Comparison of ENCODE assay signal across 24 mouse cellular contexts in the genomic region with DNA sequence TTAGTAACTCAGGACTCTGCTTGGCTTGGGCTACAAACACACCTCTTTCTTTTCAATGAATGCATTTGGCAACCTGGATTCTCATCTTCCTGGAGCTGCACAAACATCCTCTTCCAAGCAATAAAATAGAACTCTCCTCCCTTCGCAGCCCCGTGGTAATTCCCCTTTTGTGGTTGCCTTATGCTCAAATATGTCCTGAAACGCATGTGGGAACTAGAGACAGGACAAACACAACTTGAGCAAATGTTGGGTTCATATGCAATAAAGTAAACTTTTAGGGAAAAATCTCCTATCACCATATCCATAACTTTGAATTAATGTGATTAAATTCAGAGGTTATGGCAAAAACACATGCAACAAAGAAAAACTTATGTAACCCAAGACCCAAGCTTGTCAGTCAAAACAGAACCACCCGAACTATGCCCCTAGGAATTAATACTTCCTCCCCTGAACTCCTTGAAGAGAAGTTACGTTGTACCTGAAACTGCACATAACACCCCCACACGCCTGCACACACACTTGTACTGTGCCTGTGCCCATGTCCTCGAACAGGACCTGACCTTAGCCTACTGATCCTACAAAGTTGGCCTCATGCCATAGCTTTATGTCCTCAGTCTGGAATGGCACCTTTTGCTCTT.
"Had no signal": no experiment of that assay in that cellular context is flagged by ENCODE, and none has a peak within 500 bp of the region (broad histone marks: within the 10 kb centered on the region; RNA-seq: fewer than 3 reads in every experiment).

No protein-coding gene starts in this region.

- H3K27ac ChIP-seq: heart, embryonic 10.5 days; hindbrain, embryonic 13.5 days; hindbrain, embryonic 15.5 days; hindbrain, postnatal 0 days; kidney, embryonic 15.5 days; kidney, postnatal 0 days; limb, embryonic 10.5 days; limb, embryonic 12.5 days; liver, embryonic 13.5 days had no signal

- H3K9ac ChIP-seq: heart, embryonic 12.5 days; hindbrain, embryonic 13.5 days; hindbrain, embryonic 15.5 days; kidney, embryonic 15.5 days; limb, embryonic 12.5 days; liver, embryonic 13.5 days had no signal

- H3K4me3 ChIP-seq: heart, embryonic 10.5 days; heart, embryonic 12.5 days; hindbrain, embryonic 13.5 days; hindbrain, embryonic 15.5 days; kidney, embryonic 15.5 days; limb, embryonic 10.5 days; limb, embryonic 12.5 days; liver, embryonic 13.5 days had no signal

- H3K9me3 ChIP-seq: heart, embryonic 10.5 days; heart, embryonic 12.5 days; hindbrain, embryonic 13.5 days; hindbrain, embryonic 15.5 days; kidney, embryonic 15.5 days; limb, embryonic 10.5 days; limb, embryonic 12.5 days; liver, embryonic 13.5 days had no signal

- H3K4me2 ChIP-seq: heart, embryonic 12.5 days; hindbrain, embryonic 13.5 days; hindbrain, embryonic 15.5 days; kidney, embryonic 15.5 days; limb, embryonic 12.5 days; liver, embryonic 11.5 days; liver, embryonic 13.5 days had no signal

- DNase-seq: gastrocnemius, postnatal 14 days; gastrocnemius, postnatal 36 days; heart, postnatal 10 days; heart, postnatal 4 days; kidney, adult 11 months; kidney, adult 2 months; kidney, adult 9 months; kidney, postnatal 14 days; kidney, postnatal 36 days; layer of hippocampus, adult 9-11 months; layer of hippocampus, postnatal 36 days; liver; liver, embryonic 13.5 days had no signal

- H3K4me1 ChIP-seq: heart, embryonic 10.5 days; heart, embryonic 12.5 days; hindbrain, embryonic 13.5 days; hindbrain, embryonic 15.5 days; kidney, embryonic 15.5 days; limb, embryonic 10.5 days; limb, embryonic 12.5 days had no signal

- H3K36me3 ChIP-seq: heart, embryonic 10.5 days; heart, embryonic 12.5 days; kidney, embryonic 15.5 days; limb, embryonic 10.5 days; limb, embryonic 12.5 days; liver, embryonic 13.5 days had no signal

- ATAC-seq: hindbrain, postnatal 0 days; intestine, embryonic 16.5 days had no signal

- H3K27me3 ChIP-seq: heart, embryonic 12.5 days; hindbrain, embryonic 13.5 days; hindbrain, embryonic 15.5 days; kidney, embryonic 15.5 days; limb, embryonic 12.5 days; liver, embryonic 13.5 days had no signal
